Mouse (Mus musculus) lung, adult 2 months (tissue): ENCODE measurements around the gene Mgst2.

Source experiments
- CTCF ChIP-seq: fragments of 200-500 bp; IDR thresholded peaks from 2 replicates; pipeline ENCODE4 v1.5.1; 2011; ENCODE audit warnings: mild to moderate bottlenecking, low read length, control low read depth; ENCODE audit not compliant: insufficient read depth
- POLR2A ChIP-seq: fragments of 200-500 bp; IDR thresholded peaks from 2 replicates; pipeline ENCODE4 v1.6.1; 2011; ENCODE audit warnings: low read depth, mild to moderate bottlenecking, control low read depth, low read length, borderline replicate concordance; ENCODE audit errors: extremely low read depth

DNA sequence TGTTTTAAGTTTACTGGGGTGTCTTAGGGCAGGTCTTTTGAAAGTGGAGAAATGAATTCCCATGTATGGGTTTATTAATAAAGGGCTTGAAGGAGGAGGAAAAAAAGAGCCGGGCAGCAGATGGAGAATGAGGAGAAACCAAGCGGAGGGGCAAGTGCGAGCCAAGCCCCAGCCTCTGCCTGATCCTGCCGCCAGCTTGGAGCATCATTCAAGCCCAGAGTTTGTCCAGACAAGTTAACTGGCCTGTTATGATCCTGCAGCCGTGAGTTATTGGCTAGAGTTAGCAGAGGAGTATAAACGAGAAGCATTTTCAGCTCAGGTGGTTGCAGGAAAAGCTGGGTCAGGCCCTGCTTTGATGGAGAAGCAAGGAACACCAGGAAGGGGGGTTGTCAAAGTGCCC, 26.2 kb downstream of the Mgst2 start:
- TF ChIP-seq CTCF (no peak), POLR2A (no peak)
